Mouse (Mus musculus) leukemia stem cell, adult 10-12 weeks (primary cell): ENCODE results near the gene Zfp110. TPM values are rescaled to one million over a fixed set of nuclear protein-coding genes. Genes with fewer than 3 reads are reported as not detected.

Source experiments
- polyA plus RNA-seq: library from polyadenylated mRNA; stranded (reverse); fragments of >175 nt; gene quantifications from 2 replicates; pipeline ENCODE4 v1.2.3, GENCODE M21; 2012; ENCODE audit warnings: low replicate concordance

The Zfp110 gene
- 1.0 and 2.1 TPM in 2 replicates for polyA plus RNA-seq

GRCm38 (mm10) chr7:12834162-12835120 is at the start of gene Zfp110:
Gene Zfp110, plus strand, starts transcription at chr7:12834761.

DNA sequence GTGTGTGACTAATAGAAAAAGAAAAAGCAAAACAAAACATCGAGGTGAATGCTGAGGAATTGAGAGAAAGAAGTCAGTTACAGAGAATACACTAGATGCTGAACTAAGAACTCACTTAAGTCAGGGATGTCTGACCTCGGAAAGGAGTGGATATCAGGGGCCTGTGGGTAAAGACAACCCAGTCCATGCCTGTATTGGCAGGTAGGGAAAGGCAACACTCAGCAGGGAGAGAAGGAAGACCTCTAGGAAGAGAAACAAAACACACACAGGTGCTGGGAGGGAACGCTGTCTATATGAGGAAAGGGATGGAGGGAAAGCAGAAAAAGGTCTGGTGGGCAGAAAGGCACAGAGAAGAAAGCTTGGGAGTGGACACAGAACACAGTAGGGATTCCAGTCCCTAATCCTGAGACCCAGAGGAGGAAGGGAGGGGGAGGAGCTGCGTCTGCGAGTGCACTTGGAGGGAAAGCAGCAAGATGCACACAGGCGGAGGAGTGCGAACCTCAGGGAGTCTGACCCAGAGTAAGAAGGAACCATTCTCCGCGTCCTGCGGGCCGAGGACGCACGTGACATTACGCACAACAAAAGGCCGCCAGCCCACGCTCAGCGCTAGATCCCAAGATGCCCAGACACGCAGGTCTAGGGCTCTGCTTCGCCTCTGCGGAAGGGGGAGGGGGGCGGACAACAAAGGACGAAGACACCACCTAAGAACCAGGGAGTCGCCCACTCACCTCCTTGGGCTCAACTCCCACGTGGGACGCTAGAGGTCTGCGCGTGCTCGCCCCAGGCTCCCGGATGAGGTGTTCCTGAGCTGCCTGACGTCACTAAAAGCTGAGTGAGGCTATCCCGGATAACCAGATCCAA is 31.5 kb upstream of the Zfp110 start, which contains the start of gene Zscan18:
Gene Zscan18, minus strand, starts transcription at position 770 of the 861 bp plus-strand sequence.

GRCm38 (mm10) chr7:12818521-12819295 is 15.9 kb upstream of the Zfp110 start, which contains the start of gene Zfp329:
Gene Zfp329, minus strand, starts transcription at chr7:12818858.

DNA sequence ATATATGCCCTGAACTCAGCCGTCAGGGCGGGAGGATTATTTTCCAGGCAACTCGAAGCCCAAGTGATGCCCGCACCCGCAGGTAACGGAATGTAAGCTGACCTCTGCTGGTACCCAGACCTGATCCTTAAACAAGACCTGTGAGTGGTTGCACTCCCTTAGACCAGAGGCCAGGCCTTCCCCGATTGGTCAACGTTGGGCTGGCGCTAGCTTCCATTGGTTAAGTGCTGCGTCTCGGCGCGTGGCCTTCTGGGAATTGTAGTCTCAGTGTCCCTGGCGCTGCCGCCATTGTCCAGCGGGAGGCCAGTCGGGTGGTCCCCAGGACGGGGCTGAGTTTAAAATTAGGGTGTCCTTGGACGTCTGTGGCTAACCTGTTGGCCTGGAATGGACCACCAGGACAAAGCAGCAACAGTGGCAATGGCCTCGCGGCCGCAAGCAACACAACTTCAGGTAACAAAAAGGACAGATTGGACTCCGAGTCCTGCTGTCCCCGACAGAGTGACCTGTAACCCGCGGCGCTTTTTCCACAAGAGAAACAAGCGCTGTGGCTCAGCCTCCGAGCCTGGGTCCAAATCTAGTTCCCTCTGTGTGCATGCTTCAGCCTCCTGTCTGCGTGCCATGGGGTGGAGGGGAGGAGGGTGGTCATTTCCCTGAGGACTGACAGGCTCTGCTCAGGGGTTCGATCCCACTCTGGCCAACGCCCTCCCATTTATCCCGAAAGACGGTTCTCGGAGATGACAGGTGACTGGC is 46.5 kb downstream of the Zfp110 start, which contains the start of gene Zfp128:
Gene Zfp128, plus strand, starts transcription at position 267 of the 750 bp plus-strand sequence.

GRCm38 (mm10) chr7:12897655-12898410 is 63.3 kb downstream of the Zfp110 start, which contains the start of gene Zscan22:
Gene Zscan22, plus strand, starts transcription at chr7:12897815.

Other genes with a start within 250 kb of the Zfp110 start
- not detected in 2 replicates for gene Vmn2r53, start 226.0 kb upstream of the Zfp110 start, polyA plus RNA-seq
- gene Vmn2r54, start 194.4 kb upstream of the Zfp110 start, polyA plus RNA-seq, result not detected in 2 replicates
- gene Vmn2r55, start 149.8 kb upstream of the Zfp110 start, polyA plus RNA-seq, result not detected in 2 replicates
- not detected in 2 replicates for gene Vmn2r56, start 99.8 kb upstream of the Zfp110 start, polyA plus RNA-seq
- not detected in 2 replicates for gene Zscan18, start 31.1 kb upstream of the Zfp110 start, polyA plus RNA-seq
- 0.12 and 0.32 TPM in 2 replicates for gene Zfp329, start 15.9 kb upstream of the Zfp110 start, polyA plus RNA-seq
- gene Zfp128, start 46.4 kb downstream of the Zfp110 start, polyA plus RNA-seq, result 0.27 and 0.66 TPM in 2 replicates
- 1.0 and 5.7 TPM in 2 replicates for gene Zscan22, start 63.1 kb downstream of the Zfp110 start, polyA plus RNA-seq
- 253 and 1,360 TPM in 2 replicates for gene Rps5, start 87.5 kb downstream of the Zfp110 start, polyA plus RNA-seq
- gene Rnf225, start 92.7 kb downstream of the Zfp110 start, polyA plus RNA-seq, result 3.4 TPM in 2 replicates
- gene Zfp324, start 131.1 kb downstream of the Zfp110 start, polyA plus RNA-seq, result 11.5 and 14.8 TPM in 2 replicates
- 6.8 and 12.0 TPM in 2 replicates for gene Zfp446, start 143.1 kb downstream of the Zfp110 start, polyA plus RNA-seq
- gene Slc27a5, start 163.4 kb downstream of the Zfp110 start, polyA plus RNA-seq, result not detected in 2 replicates
- 64.0 and 158 TPM in 2 replicates for gene Trim28, start 164.4 kb downstream of the Zfp110 start, polyA plus RNA-seq
- 143 and 179 TPM in 2 replicates for gene Zbtb45, start 175.3 kb downstream of the Zfp110 start, polyA plus RNA-seq
- 29.9 and 190 TPM in 2 replicates for gene Chmp2a, start 200.0 kb downstream of the Zfp110 start, polyA plus RNA-seq
- 107 and 227 TPM in 2 replicates for gene Ube2m, start 203.5 kb downstream of the Zfp110 start, polyA plus RNA-seq
- 2.6 and 3.3 TPM in 2 replicates for gene Mzf1, start 220.0 kb downstream of the Zfp110 start, polyA plus RNA-seq